Mouse (Mus musculus) MN1 (cell line): ENCODE data around the gene Arhgef17.

Experiments used
- DNase-seq: peaks from one replicate; pipeline ENCODE4 v3.0.0-alpha.2; 2016; ENCODE audit warnings: low spot score

Gene Arhgef17

DNA sequence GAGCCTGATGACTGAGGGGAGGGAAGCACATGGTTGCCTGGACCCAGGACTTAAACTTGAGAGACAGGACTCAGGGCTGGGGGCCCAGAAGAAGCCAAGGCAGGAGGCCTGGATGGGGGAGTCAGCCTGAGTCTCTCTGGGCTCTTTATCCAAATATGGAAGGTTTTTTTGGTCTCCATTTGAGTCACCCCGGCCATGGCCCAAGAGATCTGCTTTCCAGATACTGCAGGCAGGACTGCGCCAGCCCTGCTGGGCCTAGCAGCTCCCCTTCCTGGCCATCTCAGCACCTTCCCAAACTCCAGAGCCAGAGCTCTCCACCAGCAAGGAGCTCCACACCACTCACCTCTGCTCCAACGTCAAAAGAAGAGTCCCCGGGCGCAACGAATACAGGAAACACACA, 15.4 kb downstream of the Arhgef17 start:
- peak; percentile 19 for DNase-seq

- DNase-seq, result no peak
Observed at GRCm38 (mm10) chr7:100915204-100915603, 16.7 kb downstream of the Arhgef17 start.

GRCm38 (mm10) chr7:100911791-100912190, 20.1 kb downstream of the Arhgef17 start:
- peak; percentile 30 for DNase-seq

GRCm38 (mm10) chr7:100911246-100911770, 20.6 kb downstream of the Arhgef17 start:
- DNase-seq, result peak; percentile 52

- DNase-seq, result peak; percentile 31
Observed at GRCm38 (mm10) chr7:100908567-100908966, 23.3 kb downstream of the Arhgef17 start.

DNA sequence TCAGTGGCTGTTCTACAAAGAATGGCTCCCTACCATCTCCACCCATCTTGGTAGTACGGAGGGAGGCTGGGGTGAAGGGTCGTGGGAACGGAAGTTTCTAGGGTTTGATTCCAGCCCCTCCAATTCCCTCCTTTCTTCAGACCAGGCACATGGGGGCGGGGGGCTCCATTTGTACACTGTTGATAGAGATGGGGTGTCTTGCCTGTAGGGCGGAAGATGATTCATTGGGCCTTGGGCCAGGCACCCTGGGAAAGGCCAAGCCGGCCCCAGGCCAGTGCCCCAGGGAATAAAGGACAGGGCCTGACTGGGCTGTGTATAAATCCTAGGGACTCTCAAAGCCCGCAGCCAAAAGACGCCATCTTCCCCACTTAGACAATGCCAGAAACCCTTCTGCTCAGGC, 23.8 kb downstream of the Arhgef17 start:
- DNase-seq, result no peak

GRCm38 (mm10) chr7:100907231-100907630, 24.7 kb downstream of the Arhgef17 start:
- DNase-seq, result peak; percentile 71

DNA sequence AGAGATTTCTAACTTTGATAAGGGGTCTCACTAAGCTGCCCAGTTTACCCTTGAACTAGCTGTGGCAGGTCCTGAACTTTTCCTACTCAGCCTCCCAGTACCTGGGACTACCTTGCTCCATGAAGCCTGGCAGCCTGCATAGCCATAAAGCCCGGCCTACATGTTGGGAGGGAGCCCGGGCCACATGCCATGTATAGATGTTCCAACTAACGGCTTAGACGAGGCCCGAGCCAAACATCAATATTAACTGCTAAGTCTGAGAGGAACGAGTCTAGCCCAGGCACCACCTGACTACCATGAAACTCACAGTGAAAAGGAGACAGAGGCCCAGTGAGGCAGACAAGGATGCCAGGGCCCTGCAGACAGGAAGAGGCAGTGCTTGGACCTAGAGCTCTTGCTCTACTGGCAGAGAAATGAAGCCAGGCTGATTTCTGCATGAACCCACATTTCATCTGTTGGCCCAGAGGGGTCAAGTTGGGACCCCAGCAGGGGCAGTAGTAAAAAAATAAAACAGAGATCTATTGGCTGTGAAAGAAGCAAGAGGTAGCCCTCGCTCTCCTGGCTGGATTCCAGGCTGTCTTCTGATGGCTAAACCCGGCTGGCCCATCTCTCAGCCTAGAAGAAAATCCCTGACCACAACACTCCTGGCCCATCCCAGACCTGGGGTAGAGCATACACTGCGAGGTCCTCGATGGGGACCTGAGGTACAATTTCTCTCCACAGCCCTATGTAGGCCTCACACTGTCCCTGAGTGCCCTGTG, 25.7 kb downstream of the Arhgef17 start:
- no peak for DNase-seq

- DNase-seq, result no peak
Observed at GRCm38 (mm10) chr7:100905037-100905436, 26.9 kb downstream of the Arhgef17 start.

- DNase-seq, result no peak
Observed at GRCm38 (mm10) chr7:100904612-100905011, 27.3 kb downstream of the Arhgef17 start.

GRCm38 (mm10) chr7:100902451-100903137, 29.3 kb downstream of the Arhgef17 start:
- DNase-seq, result no peak

DNA sequence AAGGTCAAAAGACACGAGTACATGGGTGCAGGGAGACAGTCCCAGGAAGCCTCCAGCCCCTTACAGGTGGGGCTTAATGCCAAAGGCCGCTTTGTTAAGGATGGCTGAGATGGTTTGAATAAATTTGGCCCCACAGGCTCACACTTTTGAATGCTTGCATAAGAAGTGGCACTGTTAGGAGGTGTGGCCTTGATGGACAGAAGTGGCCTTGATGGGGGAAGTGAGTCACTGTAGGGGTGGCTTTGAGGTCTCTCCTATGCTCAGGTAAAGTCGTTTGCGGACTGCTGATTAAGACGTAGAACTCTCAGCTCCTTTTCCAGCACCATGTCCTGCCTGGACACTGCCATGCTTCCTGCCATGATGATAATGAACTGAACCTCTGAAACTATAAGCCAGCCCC, 34.1 kb downstream of the Arhgef17 start:
- no peak for DNase-seq

- no peak for DNase-seq
Observed at GRCm38 (mm10) chr7:100894833-100895226, 37.1 kb downstream of the Arhgef17 start.

DNA sequence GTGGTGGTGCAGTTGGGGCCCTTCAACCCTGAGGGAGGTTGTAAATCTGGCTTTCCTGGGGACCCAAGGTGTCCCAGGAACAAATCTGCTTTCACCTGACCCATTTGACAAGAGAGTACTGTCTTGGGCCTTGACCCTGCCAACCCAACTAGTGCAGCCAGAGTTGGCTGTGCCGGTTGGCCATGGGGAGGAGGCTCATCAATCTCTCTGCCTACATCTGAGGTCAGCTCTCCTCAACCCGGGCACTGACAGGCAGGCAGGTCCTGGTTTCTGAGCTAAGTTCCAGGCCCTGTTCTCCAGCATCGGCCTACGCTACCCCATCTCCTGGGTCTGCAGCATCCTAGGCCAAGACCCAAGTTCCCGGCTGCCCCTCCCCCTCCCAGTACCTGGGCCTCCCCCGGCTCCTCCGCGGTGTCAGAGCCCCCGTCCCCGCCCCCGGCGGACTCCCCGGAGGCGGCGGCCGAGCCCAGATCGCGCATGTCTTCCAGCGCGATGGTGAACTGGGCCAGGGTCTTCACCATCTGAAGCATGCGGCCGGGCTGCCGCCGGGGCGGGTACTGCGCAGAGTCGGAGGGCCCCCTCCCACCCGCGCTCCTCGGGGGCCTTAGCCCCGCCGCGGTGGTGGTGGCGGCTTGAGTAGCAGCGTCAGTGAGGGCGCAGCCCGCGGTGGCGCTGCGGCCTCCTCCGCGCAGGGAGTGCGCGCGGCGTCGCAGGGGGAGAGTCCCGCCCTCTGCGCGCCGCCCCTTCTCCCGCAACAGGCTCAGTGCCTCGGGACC, 37.7 kb downstream of the Arhgef17 start:
- peak; percentile 69 for DNase-seq

DNA sequence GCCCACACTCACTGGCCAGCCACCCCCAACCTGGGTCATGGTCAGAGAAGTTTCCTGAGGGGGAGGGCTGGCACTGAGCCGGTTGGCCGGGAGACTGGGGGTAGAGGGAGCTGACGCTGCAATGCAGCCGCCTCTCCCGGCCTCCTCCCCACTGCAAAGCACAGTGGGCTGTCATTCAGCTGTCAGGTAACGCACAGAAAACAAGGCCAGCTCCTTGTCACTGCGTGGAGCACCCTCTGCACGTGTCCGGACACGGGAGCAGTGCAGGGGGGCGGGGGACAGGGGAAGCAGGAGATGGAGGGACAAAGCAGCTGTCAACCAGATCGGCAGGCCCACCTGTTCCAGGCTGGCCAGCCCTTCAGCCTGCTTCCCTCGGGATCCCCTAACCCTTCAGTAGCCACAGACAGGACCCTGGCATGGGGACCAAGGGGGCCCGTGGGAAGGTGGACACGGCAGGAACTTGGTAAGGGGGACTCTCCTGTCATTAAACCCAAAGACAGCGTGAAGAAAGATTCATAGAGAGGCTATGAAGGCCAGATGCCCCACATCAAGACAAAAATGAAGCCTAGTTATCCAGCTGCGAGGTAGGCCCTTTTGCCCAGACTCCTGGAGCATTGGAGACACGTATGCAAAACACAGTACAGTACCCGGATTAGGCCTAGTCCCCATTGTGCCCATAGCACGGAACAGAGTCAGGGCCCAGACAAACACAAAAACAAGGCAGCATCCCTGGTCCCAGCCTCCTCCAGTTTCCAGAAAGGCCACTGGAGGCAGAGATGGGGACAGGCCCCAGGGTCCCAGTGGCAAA, 38.5 kb downstream of the Arhgef17 start:
- peak; percentile 15 for DNase-seq

DNA sequence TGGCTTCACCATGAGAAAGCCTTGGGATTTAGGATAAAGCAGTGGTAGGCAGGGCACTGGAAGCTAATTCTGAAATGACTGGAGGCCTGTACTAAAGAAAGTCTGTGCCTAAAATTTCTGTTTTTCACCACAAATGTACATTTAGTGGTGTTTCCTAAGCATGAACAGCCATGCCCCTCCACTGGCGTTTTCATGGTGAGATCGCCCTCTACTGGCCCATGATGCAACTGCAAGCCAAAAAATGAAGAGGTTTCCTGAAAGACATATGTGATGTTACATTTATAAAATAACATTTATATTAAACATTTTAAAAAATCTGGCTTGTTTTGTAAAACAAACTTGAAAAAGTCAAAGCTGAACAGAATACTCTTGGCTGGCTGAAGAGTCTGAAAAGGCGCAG, 45.4 kb downstream of the Arhgef17 start:
- DNase-seq, result peak; percentile 63

GRCm38 (mm10) chr7:100884460-100884859, 47.4 kb downstream of the Arhgef17 start:
- no peak for DNase-seq

DNA sequence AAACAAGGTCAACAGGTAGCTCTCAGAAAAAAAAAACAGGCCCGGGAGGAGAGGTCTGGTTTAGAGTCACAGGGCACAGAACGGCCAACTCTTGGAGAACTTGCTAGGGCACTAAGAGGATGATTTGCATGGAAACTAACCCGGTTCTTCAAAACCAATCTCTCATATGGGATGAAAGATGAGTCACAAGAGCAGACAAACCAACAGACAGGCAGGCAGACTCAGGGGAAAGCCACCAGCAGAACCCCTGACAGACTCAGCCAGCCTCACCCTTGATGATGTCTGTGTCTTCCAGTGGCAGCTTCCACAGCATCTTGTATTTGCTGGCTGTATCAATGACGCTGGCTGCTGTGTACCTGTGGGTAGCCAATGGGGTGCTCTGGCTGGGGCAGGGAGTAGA, 50.0 kb downstream of the Arhgef17 start:
- DNase-seq, result no peak

DNA sequence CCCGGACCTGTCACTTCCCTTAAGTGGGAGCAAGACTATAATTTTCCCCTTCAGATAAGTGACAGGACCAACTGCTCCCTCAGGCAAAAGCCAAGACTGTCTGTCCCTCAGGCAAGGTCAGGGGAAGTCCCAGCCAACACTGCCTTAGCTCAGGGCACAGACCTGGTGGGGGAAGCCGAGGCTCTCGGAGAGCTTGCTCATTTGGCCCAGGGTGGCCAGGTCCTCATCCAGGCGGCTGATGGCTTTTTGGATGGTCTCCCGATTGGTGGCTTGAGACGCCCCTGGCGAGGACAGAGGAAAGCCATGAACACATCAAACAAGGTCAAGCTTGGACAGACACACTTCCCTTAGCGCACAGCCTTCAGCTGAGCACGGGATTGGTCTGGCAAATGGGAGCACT, 50.4 kb downstream of the Arhgef17 start:
- no peak for DNase-seq

DNA sequence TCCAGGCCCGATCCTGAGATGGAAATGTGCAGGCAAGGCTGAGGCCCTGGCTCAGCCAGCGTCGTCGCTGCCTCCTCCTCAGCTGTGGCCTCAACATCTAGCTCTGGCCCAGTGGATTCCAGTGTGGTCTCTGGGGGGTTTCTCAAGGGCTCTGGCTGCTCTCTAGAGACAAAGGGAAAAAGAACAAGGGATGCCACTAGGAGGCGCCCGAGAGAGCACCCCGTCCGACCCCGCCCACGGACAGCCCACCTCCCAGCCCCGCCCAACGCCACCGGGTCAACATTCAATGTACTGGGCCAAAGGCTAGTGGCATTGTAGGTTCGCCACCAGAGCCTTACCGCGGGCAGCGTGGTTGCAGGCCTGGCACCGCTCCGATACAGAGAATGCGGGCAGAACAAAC, 52.3 kb downstream of the Arhgef17 start:
- peak; percentile 40 for DNase-seq

DNA sequence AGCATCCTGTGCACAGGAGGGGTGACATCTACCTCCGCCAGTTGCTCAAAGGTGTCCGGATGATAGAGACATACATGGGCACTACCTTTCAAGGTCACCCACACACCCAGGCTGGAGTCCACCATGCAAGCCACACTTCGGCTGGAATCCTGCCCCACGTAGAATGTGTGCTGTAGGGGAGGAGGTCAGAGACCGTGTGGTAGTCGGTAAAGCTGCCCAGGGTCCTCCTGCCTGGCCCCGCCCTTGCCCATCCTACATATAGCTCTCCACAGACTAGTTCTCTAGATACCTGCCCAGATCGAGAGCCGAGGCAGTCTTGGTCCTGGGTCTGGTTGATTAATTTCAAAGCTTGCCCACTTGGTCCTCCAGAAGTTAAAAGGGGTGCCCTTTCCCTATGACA, 55.1 kb downstream of the Arhgef17 start:
- DNase-seq, result no peak

DNA sequence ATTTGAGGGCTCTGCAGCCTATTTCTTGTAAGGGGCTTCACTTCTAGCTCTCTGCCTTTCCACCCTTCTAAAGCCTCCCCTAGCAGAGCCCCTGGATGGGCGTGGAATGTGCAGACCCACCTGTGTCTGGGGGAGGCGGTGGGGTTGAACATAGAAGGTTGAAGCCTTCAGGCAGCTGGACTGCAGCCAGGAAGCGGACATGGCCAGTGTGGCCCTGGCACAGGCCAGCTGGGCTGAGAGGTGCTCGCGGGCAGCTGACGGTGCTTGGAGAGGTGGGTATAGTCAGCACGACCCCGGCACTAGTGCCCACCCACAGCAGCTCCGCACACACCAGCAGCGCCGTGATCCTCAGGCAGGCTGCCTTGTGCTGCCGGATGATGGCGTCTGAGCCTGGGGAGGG, 55.6 kb downstream of the Arhgef17 start:
- no peak for DNase-seq
